Mouse (Mus musculus) layer of hippocampus, adult 6 months (tissue): Measurements from ENCODE around the gene Gpr137b. TPM values are rescaled to one million over a fixed set of nuclear protein-coding genes. Genes with fewer than 3 reads are reported as not detected.

Source experiments
- long read RNA-seq, 2 experiments: library from polyadenylated mRNA; unstranded; transcript quantifications; one replicate each; pipeline ENCODE4 v2.0.0; 2019 to 2020
- polyA plus RNA-seq: library from polyadenylated mRNA; unstranded; fragments of <200 nt; fragmentation: Nextera tagmentation; gene quantifications from 2 replicates; pipeline ENCODE4 v1.2.3, GENCODE M21; 2021

Gpr137b gene
- 8.9 and 11.0 TPM in 2 replicates for polyA plus RNA-seq
- long read RNA-seq, experiment 1, transcript Gpr137b-201 (7 exons, 2,971 nt): major isoform, 15 of 22 reads
- long read RNA-seq, experiment 1, partial matches to known transcripts: 3 of 22 reads
- long read RNA-seq, experiment 1, other reads (novel, unspliced or antisense): 1 of 22 reads
- long read RNA-seq, experiment 2, transcript Gpr137b-206 (7 exons, 2,975 nt): minor isoform, 5 of 90 reads
- long read RNA-seq, experiment 2, transcript Gpr137b-201 (7 exons, 2,971 nt): major isoform, 64 of 90 reads
- long read RNA-seq, experiment 2, transcript Gpr137b-202 (7 exons, 3,634 nt): minor isoform, 5 of 90 reads
- long read RNA-seq, experiment 2, partial matches to known transcripts: 3 of 90 reads
- long read RNA-seq, experiment 2, other reads (novel, unspliced or antisense): 9 of 90 reads

GRCm38 (mm10) chr13:13393228-13394095, at the start of gene Gpr137b:
TSS of gene Gpr137b (minus strand) at chr13:13394014.

GRCm38 (mm10) chr13:13437460-13438015, 43.7 kb upstream of the Gpr137b start, which contains the start of gene Nid1:
TSS of gene Nid1 (plus strand) at chr13:13437551.

Other genes starting within 250 kb of the Gpr137b start
- not detected in 2 replicates for gene Prl2c5, start 211.3 kb downstream of the Gpr137b start, polyA plus RNA-seq
- gene Nid1, start 43.5 kb upstream of the Gpr137b start, polyA plus RNA-seq: 0.93 and 1.3 TPM in 2 replicates
- gene Lyst, start 196.4 kb upstream of the Gpr137b start, polyA plus RNA-seq: 6.9 and 7.4 TPM in 2 replicates